Mouse (Mus musculus) left cerebral cortex, postnatal 4 days (tissue): ENCODE measurements around the gene Spata31d1b. TPM values are rescaled to one million over a fixed set of nuclear protein-coding genes. Genes with fewer than 3 reads are reported as not detected.
A peak's percentile ranks its signal among the peaks of the same experiment; 100 is the strongest.
"Not testable (repeated sequence)": the region's sequence is repeated elsewhere in the genome, so short reads cannot be mapped to it uniquely, and the experiment has no call there.

Source experiments
- DNase-seq: peaks from one replicate; pipeline ENCODE4 v3.0.0-alpha.2; 2022
- intact Hi-C: fragments of 180-260 bp; cut with DNase I; formaldehyde crosslinking; loops from one replicate; pipeline ENCODE4 v1.15.1; 2025
- total RNA-seq, 2 experiments: library from RNA; stranded (reverse); gene quantifications; 2 replicates each; pipeline ENCODE4 v1.2.3; 2021

Gene Spata31d1b
- not detected for total RNA-seq

GRCm38 (mm10) chr13:59711984-59712383 lies at the start of gene Spata31d1b:
Gene Spata31d1b, plus strand, starts transcription at chr13:59712284.
- DNase-seq, intact Hi-C loops: not testable (repeated sequence)

GRCm38 (mm10) chr13:59663939-59664712 lies 48.0 kb upstream of the Spata31d1b start:
- DNase-seq, result no peak
- intact Hi-C loops, result no loop called here

- intact Hi-C loops, result no loop called here
- DNase-seq, result no peak
These were observed 44.3 kb upstream of the Spata31d1b start for GRCm38 (mm10) chr13:59667763-59668162.

DNA sequence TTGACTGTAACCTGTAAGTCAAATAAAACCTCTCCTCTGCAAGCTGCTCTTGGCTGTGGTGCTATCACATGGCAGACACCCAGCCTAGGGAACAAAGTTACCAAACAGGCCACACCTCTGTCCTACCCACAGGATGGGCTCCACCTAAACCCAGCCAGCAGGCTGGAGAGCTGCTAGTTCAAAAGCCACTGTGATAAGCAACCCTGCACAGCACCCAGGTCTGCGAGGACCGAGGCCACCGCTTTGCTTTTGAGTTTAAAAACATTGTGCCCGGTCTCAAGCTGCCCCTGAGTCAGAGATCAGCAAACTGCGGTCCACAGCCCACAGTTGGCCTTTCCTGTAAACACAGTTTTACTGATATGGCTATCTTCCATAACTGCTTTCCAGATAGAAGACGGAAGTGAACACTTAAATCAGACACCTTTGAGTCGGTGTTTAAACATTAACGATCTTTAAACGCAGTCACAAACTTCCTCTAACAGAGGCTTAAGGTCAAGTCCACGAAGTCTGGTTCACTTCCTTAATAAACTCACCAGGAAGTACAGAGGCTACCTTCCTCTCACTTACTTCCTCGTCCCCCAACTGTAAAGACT lies 43.5 kb upstream of the Spata31d1b start:
- intact Hi-C loops, result no loop called here

DNA sequence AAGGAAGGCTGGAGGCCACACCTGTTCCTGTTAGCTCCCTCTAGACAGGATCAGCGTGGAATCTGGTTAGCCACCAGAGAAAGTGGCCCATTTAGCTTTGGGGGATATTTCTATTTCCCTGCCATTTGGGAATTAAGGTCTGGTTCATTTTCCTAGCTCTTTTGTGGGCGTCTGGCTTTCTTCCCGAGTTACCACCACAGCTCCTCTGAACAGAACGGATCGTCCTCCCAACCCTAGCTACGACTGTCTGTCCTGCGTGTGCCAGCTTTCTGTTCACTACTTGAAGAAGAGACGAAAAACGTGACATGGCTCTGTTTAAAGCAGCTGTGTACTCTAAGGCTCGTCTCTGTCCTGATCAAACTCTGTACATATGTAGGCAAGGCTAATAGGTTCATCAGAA lies 42.1 kb upstream of the Spata31d1b start:
- DNase-seq, result no peak
- intact Hi-C loops, result no loop called here

More for the DNA sequence above, 43.5 kb upstream of the Spata31d1b start:
- no peak for DNase-seq

GRCm38 (mm10) chr13:59671521-59671920 lies 40.6 kb upstream of the Spata31d1b start:
- intact Hi-C loops, result no loop called here

DNA sequence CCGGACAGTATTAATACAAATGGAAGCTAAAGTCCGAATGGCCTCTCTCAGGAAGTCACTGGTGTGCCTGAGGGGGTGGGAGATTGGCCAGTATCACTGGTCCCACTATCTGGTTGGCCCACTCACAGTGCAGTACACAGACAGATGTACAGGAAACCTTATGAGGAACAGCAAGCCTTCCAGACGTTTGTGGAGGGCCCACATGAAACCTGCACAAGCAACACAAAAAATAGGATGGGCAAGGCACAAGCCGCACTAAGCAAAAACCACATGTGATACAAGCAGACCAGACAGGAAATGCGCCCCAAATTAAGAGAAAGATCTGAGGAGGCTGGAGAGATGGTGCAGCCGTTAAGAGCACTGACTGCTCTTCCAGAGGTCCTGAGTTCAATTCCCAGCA lies 39.8 kb upstream of the Spata31d1b start:
- intact Hi-C loops, result no loop called here
- DNase-seq, result no peak

More at GRCm38 (mm10) chr13:59671521-59671920, 40.6 kb upstream of the Spata31d1b start:
- no peak for DNase-seq

DNA sequence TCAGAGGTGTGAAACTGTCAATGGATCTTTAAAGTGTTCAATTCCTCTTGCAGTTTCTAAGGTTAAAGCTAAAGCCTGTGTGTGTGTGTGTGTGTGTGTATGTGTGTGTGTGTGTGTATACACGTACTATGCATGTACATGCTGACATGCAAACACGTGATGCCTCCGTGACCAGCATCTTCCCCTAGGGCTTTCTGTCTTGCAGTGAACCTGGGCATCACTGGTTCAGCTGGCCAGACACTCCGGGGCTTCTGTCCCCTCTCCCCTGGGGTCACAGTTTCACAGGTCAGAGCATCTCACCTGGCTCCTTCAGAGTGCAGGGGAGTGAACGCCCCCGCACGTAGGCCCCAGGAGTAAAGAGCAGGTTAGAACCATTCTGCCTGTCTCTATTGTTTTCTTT lies 38.5 kb upstream of the Spata31d1b start:
- DNase-seq, result no peak
- intact Hi-C loops, result no loop called here

- DNase-seq, result no peak
- intact Hi-C loops, result no loop called here
These were observed 37.9 kb upstream of the Spata31d1b start for GRCm38 (mm10) chr13:59674215-59674614.

GRCm38 (mm10) chr13:59674761-59675150 lies 37.3 kb upstream of the Spata31d1b start:
- intact Hi-C loops, result no loop called here

DNA sequence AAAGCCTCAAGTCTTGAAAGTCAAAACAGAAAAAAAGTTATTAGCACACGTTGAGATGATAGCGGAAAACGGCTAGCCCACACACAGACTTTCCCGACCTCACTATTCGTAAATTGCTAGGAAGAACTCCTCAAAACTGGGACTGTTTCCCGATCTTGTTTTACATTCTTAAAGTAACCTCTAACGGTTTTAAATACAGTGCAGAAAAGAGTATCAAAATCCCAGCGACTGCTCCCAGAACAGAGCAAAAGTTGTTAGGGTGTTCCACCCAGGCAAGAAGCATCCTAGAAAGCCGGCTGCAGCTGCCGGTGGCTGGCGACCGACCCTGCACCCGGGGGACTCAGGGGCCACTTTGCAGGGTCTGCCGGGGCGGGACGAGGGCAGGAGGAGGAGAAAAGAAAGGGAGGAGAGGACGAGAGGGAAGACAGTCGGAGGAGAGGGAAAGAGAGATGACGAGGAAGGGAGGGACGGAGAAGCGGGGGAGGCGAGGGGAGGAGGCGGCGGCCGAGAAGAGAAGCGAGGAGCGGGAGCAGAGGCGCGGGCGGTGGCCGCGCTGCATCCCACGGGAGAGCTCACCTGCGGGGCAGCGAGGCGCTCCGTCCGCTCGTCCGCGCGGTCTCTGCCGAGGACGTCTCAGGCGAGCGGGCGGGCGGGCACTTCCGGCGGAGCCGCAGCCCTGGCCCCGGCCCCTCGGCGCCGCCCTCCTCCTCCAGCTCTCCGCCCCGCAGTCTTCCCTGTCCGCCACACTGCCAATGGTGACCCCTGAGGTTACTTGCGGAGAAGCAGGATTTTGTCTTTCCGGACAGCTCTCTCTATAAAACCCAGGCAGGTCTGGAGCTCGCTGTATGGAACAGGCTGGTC lies 36.7 kb upstream of the Spata31d1b start, which contains the start of gene Golm1:
Golm1 (minus strand) TSS at position 661 of the 861 bp plus-strand sequence.
- intact Hi-C loops, result no loop called here
- DNase-seq, result peak; percentile 72

More at GRCm38 (mm10) chr13:59674761-59675150, 37.3 kb upstream of the Spata31d1b start:
- DNase-seq, result no peak

DNA sequence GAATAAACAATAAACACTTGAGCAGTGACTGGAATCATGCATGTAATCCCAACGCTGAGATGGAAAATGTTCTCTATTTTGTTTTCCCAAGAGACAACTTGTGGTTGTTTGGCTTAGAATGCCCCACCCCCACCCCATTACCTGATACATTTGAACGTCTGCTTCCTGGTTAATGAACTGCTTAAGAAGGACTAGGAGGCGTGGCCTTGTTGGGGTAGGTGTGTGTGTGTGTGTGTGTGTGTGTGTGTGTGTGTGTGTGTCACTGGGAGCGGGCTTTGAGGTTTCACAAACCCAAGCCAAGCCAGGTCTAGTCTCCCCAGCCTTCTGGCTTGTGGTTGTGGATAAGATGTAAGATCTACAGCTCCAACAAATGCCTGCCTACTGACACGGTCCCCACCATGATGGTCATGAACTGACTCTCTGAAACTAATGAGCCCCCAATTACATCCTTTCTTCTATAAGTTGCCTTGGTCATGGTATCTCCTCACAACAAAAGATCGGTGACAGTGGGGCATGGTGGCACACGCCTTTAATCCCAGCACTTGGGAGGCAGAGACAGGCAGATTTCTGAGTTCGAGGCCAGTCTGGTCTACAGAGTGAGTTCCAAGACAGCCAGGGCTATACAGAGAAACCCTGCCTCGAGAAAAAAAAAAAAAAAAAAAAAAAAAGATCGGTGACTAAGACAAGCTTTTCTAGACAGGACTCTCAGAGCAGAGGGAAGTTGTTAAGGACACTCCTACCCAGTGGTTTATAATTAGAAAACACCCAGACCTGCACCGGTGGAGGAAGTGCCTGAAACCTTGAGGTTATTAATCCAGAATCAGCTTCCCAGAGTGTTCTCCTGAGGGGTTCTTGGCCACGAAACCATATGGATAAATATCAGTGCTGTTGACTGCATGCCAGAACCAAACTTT lies 35.5 kb upstream of the Spata31d1b start:
- intact Hi-C loops, result no loop called here
- DNase-seq, result no peak

- DNase-seq, result no peak
- intact Hi-C loops, result no loop called here
These were observed 32.8 kb upstream of the Spata31d1b start for GRCm38 (mm10) chr13:59679306-59679705.

DNA sequence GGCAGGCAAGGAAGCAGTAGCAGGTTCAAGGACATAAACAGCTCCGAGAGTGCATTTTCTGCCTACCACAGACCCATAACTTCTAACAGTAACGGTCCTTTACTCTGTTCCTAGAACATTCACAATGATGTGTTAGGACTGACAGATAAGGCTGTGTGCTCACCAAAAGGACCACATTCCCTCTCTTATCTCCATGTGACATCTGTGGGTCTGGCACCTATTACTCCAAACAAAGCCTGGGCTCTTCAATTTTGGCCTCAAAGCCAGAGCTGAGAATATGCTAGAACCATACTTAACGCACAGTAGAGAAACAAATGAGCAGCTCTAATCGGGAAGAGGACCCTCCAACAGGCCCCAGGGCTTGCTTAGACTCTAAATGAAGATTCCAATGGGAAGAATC lies 32.2 kb upstream of the Spata31d1b start:
- intact Hi-C loops, result no loop called here
- no peak for DNase-seq

DNA sequence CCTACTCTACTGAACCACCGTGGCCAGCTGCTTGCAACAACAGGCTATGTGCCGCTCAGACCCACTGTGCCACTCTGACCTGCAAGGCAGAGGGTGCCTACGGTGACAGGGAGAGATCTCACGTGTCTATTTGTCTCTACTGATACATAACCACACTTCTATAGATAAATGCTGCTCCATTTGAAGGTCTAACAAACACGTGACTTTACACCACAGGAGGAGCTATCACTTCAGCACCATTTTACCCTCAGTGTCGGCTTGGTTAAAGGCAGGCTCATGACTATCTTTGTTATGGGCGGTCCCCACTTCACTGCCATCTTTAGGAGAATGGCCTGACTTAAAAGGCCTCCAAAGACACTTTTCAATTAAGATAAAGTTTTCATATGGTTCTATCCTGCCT lies 29.5 kb upstream of the Spata31d1b start:
- DNase-seq, result no peak
- intact Hi-C loops, result no loop called here

- intact Hi-C loops, result no loop called here
- DNase-seq, result no peak
These were observed 26.8 kb upstream of the Spata31d1b start for GRCm38 (mm10) chr13:59685236-59685635.

DNA sequence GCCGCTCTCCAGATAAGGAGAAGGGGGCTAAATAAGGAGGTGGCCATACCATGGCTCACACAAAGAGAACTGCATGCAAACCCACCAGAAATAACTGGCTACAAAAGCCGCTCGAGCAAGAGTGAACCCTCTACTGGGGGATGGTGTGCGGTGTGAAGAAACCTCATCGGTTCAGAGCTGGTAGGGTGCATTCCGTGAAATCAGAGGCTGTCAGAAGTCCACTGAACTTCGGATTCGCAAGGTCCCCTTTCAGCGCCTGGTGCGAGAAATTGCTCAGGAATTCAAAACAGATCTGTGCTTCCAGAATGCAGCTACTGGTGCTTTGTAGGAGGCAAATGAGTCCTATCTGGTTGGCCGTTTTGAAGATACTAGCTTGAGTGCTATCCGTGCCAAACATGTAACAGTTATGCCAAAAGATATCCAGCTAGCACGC lies 23.7 kb upstream of the Spata31d1b start:
- peak; percentile 40 for DNase-seq
- intact Hi-C loops, result no loop called here

GRCm38 (mm10) chr13:59689313-59689712 lies 22.8 kb upstream of the Spata31d1b start:
- intact Hi-C loops, result no loop called here
- DNase-seq, result no peak

DNA sequence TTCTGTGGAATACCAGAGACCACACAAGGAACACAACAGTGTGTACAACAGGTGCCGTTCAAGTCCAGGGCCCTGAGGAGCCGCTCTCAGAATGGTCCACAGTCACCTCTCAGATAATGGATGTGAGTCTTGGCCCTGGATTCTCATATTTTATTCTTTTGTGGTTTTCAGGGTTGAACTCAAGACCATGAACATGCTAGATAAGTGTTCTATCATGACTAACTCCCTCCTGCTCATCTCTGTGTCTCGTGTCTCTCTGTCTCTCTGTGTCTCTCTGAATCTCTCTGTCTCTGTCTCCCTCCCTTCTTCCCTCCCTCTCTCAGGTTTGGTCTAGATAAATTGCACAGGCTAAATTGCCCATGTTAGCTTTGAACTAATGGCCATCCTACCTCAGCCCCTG lies 22.2 kb upstream of the Spata31d1b start:
- intact Hi-C loops, result no loop called here
- no peak for DNase-seq

- intact Hi-C loops, result no loop called here
- DNase-seq, result no peak
These were observed 21.5 kb upstream of the Spata31d1b start for GRCm38 (mm10) chr13:59690576-59690975.
